Mouse (Mus musculus) CH12.LX (cell line): Measurements from ENCODE around the gene Ergic1. TPM values are rescaled to one million over a fixed set of nuclear protein-coding genes. Genes with fewer than 3 reads are reported as not detected.

Experiments
- DNase-seq: peaks from one replicate; pipeline ENCODE4 v3.0.0-alpha.2; 2013; ENCODE audit errors: extremely low read depth
- H3K27ac ChIP-seq: 2 replicates; pipeline ENCODE4 v1.5.1; 2012; ENCODE audit warnings: low read depth, mild to moderate bottlenecking, control low read depth, moderate library complexity; ENCODE audit not compliant: insufficient read depth
- H3K27me3 ChIP-seq: replicated peaks from 2 replicates; pipeline ENCODE3; 2012; ENCODE audit warnings: inconsistent platforms
- H3K36me3 ChIP-seq, 2 experiments: replicated peaks in 1 of 2; 2 replicates each; pipeline versions ENCODE3 to v1.6.1; 2012; ENCODE audit warnings: inconsistent platforms in 1 of 2, low read length in 1 of 2, mild to moderate bottlenecking in 1 of 2, mixed read lengths in 1 of 2, moderate library complexity in 1 of 2; ENCODE audit not compliant: control insufficient read depth in 1 of 2, insufficient read depth in 1 of 2
- H3K4me1 ChIP-seq, 2 experiments: 2 replicates each; pipeline ENCODE4 v1.6.1; 2012; ENCODE audit warnings: inconsistent platforms in 1 of 2, moderate library complexity in 1 of 2; ENCODE audit not compliant: insufficient read depth in 2 of 2, control insufficient read depth in 1 of 2
- H3K4me2 ChIP-seq: 2 replicates; pipeline ENCODE4 v1.6.1; 2012; ENCODE audit warnings: low read depth, mild to moderate bottlenecking, control low read depth; ENCODE audit not compliant: poor library complexity, insufficient read depth, severe bottlenecking
- H3K4me3 ChIP-seq, 3 experiments: fragments of 150-350 bp in 1 of 3; sonication (generic) in 1 of 3; replicated peaks in 1 of 3; 2 replicates each; pipeline versions ENCODE3 to v1.5.1; 2011 to 2012; ENCODE audit warnings: low read depth in 2 of 3, low read length in 2 of 3, mild to moderate bottlenecking in 2 of 3, moderate library complexity in 2 of 3, control low read depth in 1 of 3, improper control_type of control experiment in 1 of 3, inconsistent platforms in 1 of 3, mixed read lengths in 1 of 3; ENCODE audit not compliant: poor library complexity in 1 of 3
- H3K79me2 ChIP-seq: replicated peaks from 2 replicates; pipeline ENCODE4 v1.6.1; 2012; ENCODE audit warnings: mild to moderate bottlenecking, moderate library complexity; ENCODE audit not compliant: control insufficient read depth, poor library complexity, insufficient read depth, severe bottlenecking; ENCODE audit errors: extremely low read depth
- H3K9ac ChIP-seq: 2 replicates; pipeline ENCODE4 v1.6.1; 2012; ENCODE audit warnings: low read depth, mild to moderate bottlenecking, control low read depth, moderate library complexity; ENCODE audit not compliant: insufficient read depth
- H3K9me3 ChIP-seq: replicated peaks from 2 replicates; pipeline ENCODE3; 2012; ENCODE audit warnings: low read length, inconsistent platforms, mixed read lengths
- BHLHE40 ChIP-seq: IDR thresholded peaks from 2 replicates; pipeline ENCODE4 v1.6.1; 2011; ENCODE audit warnings: mild to moderate bottlenecking, low read depth, low read length, improper control_type of control experiment
- CHD1 ChIP-seq: IDR thresholded peaks from 2 replicates; pipeline ENCODE4 v1.6.1; 2012; ENCODE audit warnings: low read depth, low read length, improper control_type of control experiment, inconsistent platforms
- CHD2 ChIP-seq: IDR thresholded peaks from 2 replicates; pipeline ENCODE4 v1.6.1; 2011; ENCODE audit warnings: low read length, improper control_type of control experiment
- CTCF ChIP-seq, 2 experiments: IDR thresholded peaks in 1 of 2; conservative IDR thresholded peaks in 1 of 2; 2 replicates each; pipeline ENCODE4 v1.5.1; 2011 to 2012; ENCODE audit warnings: low read depth in 2 of 2, low read length in 2 of 2, improper control_type of control experiment in 1 of 2, inconsistent platforms in 1 of 2, mild to moderate bottlenecking in 1 of 2, moderate library complexity in 1 of 2
- ELF1 ChIP-seq: IDR thresholded peaks from 2 replicates; pipeline ENCODE4 v1.6.1; 2014; ENCODE audit warnings: low read depth, mild to moderate bottlenecking, inconsistent platforms, low read length, improper control_type of control experiment
- EP300 ChIP-seq: IDR thresholded peaks from 2 replicates; pipeline ENCODE4 v1.6.1; 2011; ENCODE audit warnings: low read length, improper control_type of control experiment
- ETS1 ChIP-seq: conservative IDR thresholded peaks from 2 replicates; pipeline ENCODE4 v1.6.1; 2012; ENCODE audit warnings: low read depth, mild to moderate bottlenecking, inconsistent platforms, low read length, improper control_type of control experiment, moderate library complexity
- IRF4 ChIP-seq: IDR thresholded peaks from 2 replicates; pipeline ENCODE4 v1.6.1; 2014; ENCODE audit warnings: low read depth, mild to moderate bottlenecking, inconsistent platforms, low read length, improper control_type of control experiment
- JUN ChIP-seq: IDR thresholded peaks from 2 replicates; pipeline ENCODE4 v1.6.1; 2011; ENCODE audit warnings: low read depth, mild to moderate bottlenecking, low read length, improper control_type of control experiment, moderate library complexity; ENCODE audit not compliant: insufficient read depth
- JUND ChIP-seq: conservative IDR thresholded peaks from 2 replicates; pipeline ENCODE4 v1.6.1; 2011; ENCODE audit warnings: low read depth, low read length, improper control_type of control experiment
- MAFK ChIP-seq: IDR thresholded peaks from 2 replicates; pipeline ENCODE4 v1.6.1; 2011; ENCODE audit warnings: low read length, improper control_type of control experiment; ENCODE audit not compliant: insufficient replicate concordance
- MAX ChIP-seq: IDR thresholded peaks from 2 replicates; pipeline ENCODE4 v1.6.1; 2011; ENCODE audit warnings: low read length, improper control_type of control experiment
- MEF2A ChIP-seq: IDR thresholded peaks from 2 replicates; pipeline ENCODE4 v1.6.1; 2014; ENCODE audit warnings: low read depth, mild to moderate bottlenecking, inconsistent platforms, low read length, improper control_type of control experiment, borderline replicate concordance
- MXI1 ChIP-seq: IDR thresholded peaks from 2 replicates; pipeline ENCODE4 v1.6.1; 2011; ENCODE audit warnings: mild to moderate bottlenecking, low read depth, low read length, improper control_type of control experiment
- MYC ChIP-seq: IDR thresholded peaks from 2 replicates; pipeline ENCODE4 v1.6.1; 2011; ENCODE audit warnings: low read depth, mild to moderate bottlenecking, improper control_type of control experiment, low read length
- NELFE ChIP-seq: IDR thresholded peaks from 2 replicates; pipeline ENCODE4 v1.6.1; 2011; ENCODE audit warnings: low read depth, low read length, improper control_type of control experiment
- NRF1 ChIP-seq: IDR thresholded peaks from 2 replicates; pipeline ENCODE4 v1.6.1; 2014; ENCODE audit warnings: low read depth, mild to moderate bottlenecking, inconsistent platforms, low read length, improper control_type of control experiment, moderate library complexity
- PAX5 ChIP-seq: IDR thresholded peaks from 2 replicates; pipeline ENCODE4 v1.6.1; 2012; ENCODE audit warnings: low read length, inconsistent platforms, mixed read lengths
- POLR2A ChIP-seq: IDR thresholded peaks from 2 replicates; pipeline ENCODE4 v1.6.1; 2011; ENCODE audit warnings: low read depth, mild to moderate bottlenecking, improper control_type of control experiment, low read length
- POLR2AphosphoS2 ChIP-seq: IDR thresholded peaks from 2 replicates; pipeline ENCODE4 v1.6.1; 2011; ENCODE audit warnings: low read depth, low read length, improper control_type of control experiment
- RAD21 ChIP-seq: IDR thresholded peaks from 2 replicates; pipeline ENCODE4 v1.6.1; 2011; ENCODE audit warnings: low read depth, mild to moderate bottlenecking, low read length, improper control_type of control experiment, moderate library complexity
- SIN3A ChIP-seq: IDR thresholded peaks from 2 replicates; pipeline ENCODE4 v1.6.1; 2012; ENCODE audit warnings: low read length, improper control_type of control experiment, inconsistent platforms
- SMC3 ChIP-seq: IDR thresholded peaks from 2 replicates; pipeline ENCODE4 v1.6.1; 2011; ENCODE audit warnings: low read depth, low read length, improper control_type of control experiment
- TCF12 ChIP-seq: IDR thresholded peaks from 2 replicates; pipeline ENCODE4 v1.6.1; 2014; ENCODE audit warnings: low read depth, mild to moderate bottlenecking, inconsistent platforms, low read length, improper control_type of control experiment
- USF1 ChIP-seq: IDR thresholded peaks from 2 replicates; pipeline ENCODE4 v1.6.1; 2014; ENCODE audit warnings: low read depth, mild to moderate bottlenecking, inconsistent platforms, low read length, improper control_type of control experiment
- ZKSCAN1 ChIP-seq: IDR thresholded peaks from 2 replicates; pipeline ENCODE4 v1.6.1; 2012; ENCODE audit warnings: low read depth, inconsistent platforms, low read length, improper control_type of control experiment, borderline replicate concordance
- ZMIZ1 ChIP-seq: IDR thresholded peaks from 2 replicates; pipeline ENCODE4 v1.6.1; 2012; ENCODE audit warnings: low read depth, mild to moderate bottlenecking, inconsistent platforms, low read length, improper control_type of control experiment
- dilution Hi-C: fragments of 300-500 bp; cut with MboI; formaldehyde crosslinking; loops from 2 replicates; pipeline ENCODE4 v1.14.3; 2020; ENCODE audit warnings: low sequenced_read_pairs; ENCODE audit not compliant: extremely low pct_unique_long_range_greater_than_20kb, extremely low pct_ligation_motif_present
- in situ Hi-C: fragments of 300-500 bp; cut with MboI; formaldehyde crosslinking; loops from 3 replicates; pipeline ENCODE4 v1.14.3; 2019; ENCODE audit warnings: low sequenced_read_pairs, low pct_ligation_motif_present, low pct_unique_long_range_greater_than_20kb, mixed read lengths
- polyA plus RNA-seq: library from polyadenylated mRNA; unstranded; fragments of >175 nt; gene quantifications from 2 replicates; pipeline ENCODE4 v1.2.1, GENCODE M21; 2012; ENCODE audit warnings: low read depth; ENCODE audit not compliant: insufficient read length
- total RNA-seq, 2 experiments: library from RNA; depleted of rRNA; stranded (reverse); fragments of 300-350 nt in 1 of 2; fragments of >200 nt in 1 of 2; gene quantifications; 2 replicates each; pipeline ENCODE4 v1.2.3; 2012 to 2014

Gene Ergic1
- total and polyA plus RNA-seq, 3 experiments: 93.5 to 142 (median 131) TPM

- dilution Hi-C loops (no loop called here), in situ Hi-C loops (no loop called here)
- H3K79me2 ChIP-seq: no peaks in the 10 kb centered on the region
Measured at GRCm38 (mm10) chr17:26544319-26544963, 16.8 kb upstream of the Ergic1 start.

GRCm38 (mm10) chr17:26547771-26548170 lies 13.5 kb upstream of the Ergic1 start:
- no peak overlapping the region for H3K27ac ChIP-seq
- no peak for DNase-seq
- H3K4me3 ChIP-seq: no peak overlapping the region
- no peak overlapping the region for H3K9ac ChIP-seq
- H3K4me1 ChIP-seq: peaks cover 37 to 66% of the 10 kb centered on the region in 2 experiments
- no peaks in the 10 kb centered on the region for H3K79me2 ChIP-seq
- H3K36me3 ChIP-seq: no peaks in the 10 kb centered on the region
- no peak overlapping the region for H3K4me2 ChIP-seq
- dilution Hi-C loops: no loop called here
- H3K9me3 ChIP-seq: no peaks in the 10 kb centered on the region
- TF ChIP-seq JUND (no peak), JUN (no peak), USF1 (no peak), SIN3A (no peak), MEF2A (no peak), CTCF (conservative IDR thresholded peaks at IDR 0.05 in 1 of 2, IDR thresholded peaks at IDR 0.05 in 1 of 2; ENCODE audit: low read depth in 2 of 2, low read length in 2 of 2) (no peak), POLR2A (no peak), TCF12 (no peak), CHD1 (no peak), ZMIZ1 (no peak), ZKSCAN1 (no peak), MAX (no peak)
- TF ChIP-seq, all 38 proteins: peak for 0
- in situ Hi-C loops: loop anchor here (5.0 kb wide), 1 partner anchor 40 kb away; no protein-coding TSS in a partner anchor
- no peaks in the 10 kb centered on the region for H3K27me3 ChIP-seq

More at GRCm38 (mm10) chr17:26544319-26544963, 16.8 kb upstream of the Ergic1 start:
- H3K27me3 ChIP-seq: no peaks in the 10 kb centered on the region
- H3K9ac ChIP-seq: no peak overlapping the region
- no peak overlapping the region for H3K4me3 ChIP-seq
- H3K4me1 ChIP-seq: peaks cover 8 to 35% of the 10 kb centered on the region in 2 experiments
- H3K9me3 ChIP-seq: no peaks in the 10 kb centered on the region
- peak overlapping the region; percentile 52; the same call in 1 of the 2 replicates for H3K27ac ChIP-seq
- no peaks in the 10 kb centered on the region for H3K36me3 ChIP-seq
- peak; percentile 45 for DNase-seq
- peak overlapping the region; percentile 4 for H3K4me2 ChIP-seq
- TF ChIP-seq NRF1 (no peak), SIN3A (0 out of 2 replicates have a peak, but pooled peaks have one; percentile 22), NELFE (no peak; the same call in 1 of the 2 replicates), ELF1 (no peak), USF1 (no peak), RAD21 (no peak), MEF2A (peak; percentile 66; the same call in 1 of the 2 replicates), POLR2AphosphoS2 (no peak), ETS1 (peak; percentile 36; the same call in 1 of the 2 replicates), SMC3 (0 out of 2 replicates have a peak, but pooled peaks have one; percentile 1), PAX5 (no peak), EP300 (peak; percentile 83), MXI1 (peak; percentile 48; the same call in 1 of the 2 replicates), CHD2 (0 out of 2 replicates have a peak, but pooled peaks have one; percentile 19), MAFK (no peak), BHLHE40 (no peak), IRF4 (peak; percentile 82), MYC (no peak)
